Mouse (Mus musculus) gastrocnemius, adult 8-10 months (tissue): ENCODE results near the gene Vpreb2. TPM values are rescaled to one million over a fixed set of nuclear protein-coding genes. Genes with fewer than 3 reads are reported as not detected.
"Not testable (repeated sequence)": the region's sequence is repeated elsewhere in the genome, so short reads cannot be mapped to it uniquely, and the experiment has no call there.

Experiments
- DNase-seq, 2 experiments: peaks; one replicate each; pipeline ENCODE4 v3.0.0; 2022; ENCODE audit warnings: low spot score in 2 of 2
- total RNA-seq, 4 experiments: library from RNA; stranded (reverse); gene quantifications; 2 replicates each; pipeline ENCODE4 v1.2.4; 2022

The Vpreb2 gene
- total RNA-seq, 4 experiments from 2014 or later, result not detected

GRCm38 (mm10) chr16:17987703-17988102 lies 7.5 kb downstream of the Vpreb2 start:
- no peak for DNase-seq

GRCm38 (mm10) chr16:17992321-17992720 lies 12.1 kb downstream of the Vpreb2 start:
- not testable (repeated sequence) for DNase-seq

- no peak for DNase-seq
Measured at GRCm38 (mm10) chr16:17999668-18000067, 19.4 kb downstream of the Vpreb2 start.

GRCm38 (mm10) chr16:18004589-18004988 lies 24.4 kb downstream of the Vpreb2 start:
- no peak for DNase-seq

- no peak for DNase-seq
Measured at GRCm38 (mm10) chr16:18007083-18007482, 26.9 kb downstream of the Vpreb2 start.

GRCm38 (mm10) chr16:18011101-18011500 lies 30.9 kb downstream of the Vpreb2 start:
- no peak for DNase-seq

- not testable (repeated sequence) for DNase-seq
Measured at GRCm38 (mm10) chr16:18016482-18016881, 36.3 kb downstream of the Vpreb2 start.

GRCm38 (mm10) chr16:18022780-18023557 lies 42.7 kb downstream of the Vpreb2 start:
- DNase-seq, result no peak

- no peak for DNase-seq
Measured at GRCm38 (mm10) chr16:18027371-18027770, 47.1 kb downstream of the Vpreb2 start.

Other genes starting within 250 kb of the Vpreb2 start
- 10 to 100 TPM; 11.7 to 16.7 (median 14.4) TPM for gene Med15, start 247.5 kb upstream of the Vpreb2 start, total RNA-seq
- gene Klhl22, start 220.8 kb upstream of the Vpreb2 start, total RNA-seq, result 10 to 100 TPM; 20.1 to 30.6 (median 25.4) TPM
- 1 to 10 TPM; 1.1 to 3.3 (median 2.4) TPM for gene Scarf2, start 183.1 kb upstream of the Vpreb2 start, total RNA-seq
- not detected for gene B830017H08Rik, start 147.3 kb upstream of the Vpreb2 start, total RNA-seq
- 1 to 10 TPM in 2 of 4 experiments, under 1 TPM in 2; 0.46 to 1.1 (median 0.81) TPM for gene Car15, start 142.1 kb upstream of the Vpreb2 start, total RNA-seq
- under 1 TPM; 0.10 to 0.13 (median 0.12) TPM for gene Gm20518, start 88.8 kb upstream of the Vpreb2 start, total RNA-seq
- under 1 TPM in 1 of 4 experiments, not detected in 3; 0.07 TPM for gene Tssk1, start 86.2 kb upstream of the Vpreb2 start, total RNA-seq
- gene Dgcr2, start 81.9 kb upstream of the Vpreb2 start, total RNA-seq, result 10 to 100 TPM; 19.1 to 22.8 (median 20.5) TPM
- gene Tssk2, start 81.8 kb upstream of the Vpreb2 start, total RNA-seq, result not detected
- gene Ess2, start 69.1 kb upstream of the Vpreb2 start, total RNA-seq, result 1 to 10 TPM; 6.0 to 6.6 (median 6.2) TPM
- gene Gsc2, start 65.4 kb upstream of the Vpreb2 start, total RNA-seq, result not detected
- 1 to 10 TPM; 1.1 to 6.7 (median 3.7) TPM for gene Slc25a1, start 52.2 kb upstream of the Vpreb2 start, total RNA-seq
- 10 to 100 TPM; 48.2 to 56.8 (median 51.2) TPM for gene Dgcr6, start 72.4 kb downstream of the Vpreb2 start, total RNA-seq
- gene Prodh, start 109.8 kb downstream of the Vpreb2 start, total RNA-seq, result 10 to 100 TPM in 2 of 4 experiments, 1 to 10 TPM in 2; 7.8 to 16.8 (median 9.7) TPM
- gene Rtn4r, start 147.2 kb downstream of the Vpreb2 start, total RNA-seq, result under 1 TPM in 1 of 4 experiments, not detected in 3; 0.15 TPM
- not detected for gene Ccdc188, start 237.5 kb downstream of the Vpreb2 start, total RNA-seq